Mouse (Mus musculus) G1E (cell line): ENCODE data around the gene 4930519G04Rik.

Experiments used
- CTCF ChIP-seq: IDR thresholded peaks from 2 replicates; pipeline ENCODE4 v1.5.1; 2012; ENCODE audit warnings: low read depth, low read length, inconsistent platforms, mixed read lengths
- GATA1 ChIP-seq: IDR thresholded peaks from 2 replicates; pipeline ENCODE4 v1.6.1; 2012; ENCODE audit warnings: borderline replicate concordance, low read length, inconsistent platforms, mixed read lengths
- GATA2 ChIP-seq: IDR thresholded peaks from 2 replicates; pipeline ENCODE4 v1.6.1; 2012; ENCODE audit warnings: low read depth, low read length, inconsistent platforms, borderline replicate concordance
- POLR2AphosphoS5 ChIP-seq: IDR thresholded peaks from 2 replicates; pipeline ENCODE4 v1.6.1; 2012; ENCODE audit warnings: low read depth, low read length, inconsistent platforms; ENCODE audit not compliant: insufficient replicate concordance
- TAL1 ChIP-seq: conservative IDR thresholded peaks from 2 replicates; pipeline ENCODE4 v1.6.1; 2012; ENCODE audit warnings: low read depth, low read length, inconsistent platforms, mixed read lengths

GRCm38 (mm10) chr5:114914855-114915254, 61.4 kb downstream of the 4930519G04Rik start:
- TF ChIP-seq CTCF (no peak), TAL1 (no peak), GATA2 (no peak), POLR2AphosphoS5 (no peak), GATA1 (no peak)
